Mouse (Mus musculus): ENCODE data around the gene Pde7b. TPM values are rescaled to one million over a fixed set of nuclear protein-coding genes. Genes with fewer than 3 reads are reported as not detected.

Pde7b gene
- polyA plus RNA-seq, 1 experiment from 2014 or later, result 9.5 TPM

DNA sequence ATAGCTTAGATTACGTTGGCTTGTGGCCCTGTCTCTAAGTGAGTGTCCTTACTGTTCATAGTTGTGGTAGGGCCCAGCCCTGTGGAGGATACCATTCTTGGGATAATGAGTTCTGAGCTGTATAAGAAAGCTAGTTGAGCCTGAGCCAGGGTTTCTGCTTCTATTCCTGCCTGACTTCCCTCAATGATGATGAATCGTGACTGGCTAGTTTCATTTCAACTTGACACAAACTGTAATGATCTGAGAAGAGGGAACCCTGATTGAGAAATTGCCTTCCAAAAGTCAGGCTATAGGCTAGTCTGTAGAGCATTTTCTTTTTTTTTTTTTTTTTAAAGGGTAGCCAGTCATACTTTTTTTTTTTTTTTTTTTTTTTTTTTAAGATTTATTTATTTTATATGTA is 376.0 kb downstream of the Pde7b start:
- ATAC-seq (ENCODE audit: low FRiP score, low read depth), result no peak
- H3K27ac ChIP-seq, result no peak overlapping the region
- H3K36me3 ChIP-seq, result peaks cover 16% of the 10 kb centered on the region
- H3K9me3 ChIP-seq, result no peaks in the 10 kb centered on the region
- no peak overlapping the region for H3K9ac ChIP-seq
- no peak overlapping the region for H3K4me2 ChIP-seq (replicated peaks)
- H3K27me3 ChIP-seq, result no peaks in the 10 kb centered on the region
- H3K4me3 ChIP-seq, result no peak overlapping the region; the same call in 1 of the 2 replicates
- peaks cover 8% of the 10 kb centered on the region; the same call in 1 of the 2 replicates for H3K4me1 ChIP-seq
- 91% methylated on average over 2 of the region's 2 CpGs for WGBS

Other genes with a start within 250 kb of the Pde7b start
- 9.5 and 9.9 TPM in 2 replicates for gene Ahi1, start 227.5 kb upstream of the Pde7b start, polyA plus RNA-seq (2015; fragmentation: Nextera tagmentation; extraction: Ambion mirVana)